Mouse (Mus musculus) thymus, adult 2 months (tissue): ENCODE results near the gene Pbx2. TPM values are rescaled to one million over a fixed set of nuclear protein-coding genes. Genes with fewer than 3 reads are reported as not detected.
"Not testable (repeated sequence)": the region's sequence is repeated elsewhere in the genome, so short reads cannot be mapped to it uniquely, and the experiment has no call there.

Source experiments
- DNase-seq: peaks from one replicate; pipeline ENCODE4 v3.0.0; 2021
- H3K27ac ChIP-seq: fragments of 200-500 bp; 2 replicates; pipeline ENCODE4 v1.5.1; 2012; ENCODE audit warnings: low read length, control low read depth; ENCODE audit not compliant: control insufficient read depth, insufficient read depth
- H3K27me3 ChIP-seq: fragments of 200-500 bp; 2 replicates; pipeline ENCODE4 v1.6.1; 2012; ENCODE audit warnings: mild to moderate bottlenecking, low read length, moderate library complexity, mixed read lengths; ENCODE audit not compliant: control insufficient read depth, insufficient read depth
- H3K36me3 ChIP-seq: fragments of 200-500 bp; 2 replicates; pipeline ENCODE4 v1.6.1; 2012; ENCODE audit warnings: mild to moderate bottlenecking, low read length, moderate library complexity; ENCODE audit not compliant: control insufficient read depth, insufficient read depth
- H3K4me1 ChIP-seq: fragments of 200-500 bp; replicated peaks from 2 replicates; pipeline ENCODE4 v1.6.1; 2012; ENCODE audit warnings: low read length; ENCODE audit not compliant: control insufficient read depth, insufficient read depth
- H3K4me3 ChIP-seq: fragments of 200-500 bp; 2 replicates; pipeline ENCODE4 v1.5.1; 2012; ENCODE audit warnings: mild to moderate bottlenecking, low read length, control low read depth, moderate library complexity; ENCODE audit not compliant: control insufficient read depth, insufficient read depth
- CTCF ChIP-seq: fragments of 200-500 bp; IDR thresholded peaks from 2 replicates; pipeline ENCODE4 v1.5.1; 2012; ENCODE audit warnings: mild to moderate bottlenecking, control low read depth, low read length, moderate library complexity, borderline replicate concordance; ENCODE audit not compliant: control insufficient read depth, poor library complexity, insufficient read depth; ENCODE audit errors: extremely low read depth
- POLR2A ChIP-seq: fragments of 200-500 bp; IDR thresholded peaks from 2 replicates; pipeline ENCODE4 v1.6.1; 2012; ENCODE audit warnings: mild to moderate bottlenecking, low read length, control low read depth, moderate library complexity; ENCODE audit not compliant: control insufficient read depth, poor library complexity, insufficient read depth; ENCODE audit errors: extremely low read depth
- WGBS: fragments of 180-500 bp; shearing (Covaris S2); methylation state at CpG from one replicate; pipeline ENCODE4 v1.1.7; 2018; 5-methylcytosine and 5-hydroxymethylcytosine counted together
- polyA plus RNA-seq: library from polyadenylated mRNA; depleted of rRNA; stranded (reverse); fragments of >200 nt; gene quantifications from 2 replicates; pipeline ENCODE4 v1.2.3, GENCODE M21; 2012; rRNA removed

Gene Pbx2
- polyA plus RNA-seq, result 144 and 146 TPM in 2 replicates

DNA sequence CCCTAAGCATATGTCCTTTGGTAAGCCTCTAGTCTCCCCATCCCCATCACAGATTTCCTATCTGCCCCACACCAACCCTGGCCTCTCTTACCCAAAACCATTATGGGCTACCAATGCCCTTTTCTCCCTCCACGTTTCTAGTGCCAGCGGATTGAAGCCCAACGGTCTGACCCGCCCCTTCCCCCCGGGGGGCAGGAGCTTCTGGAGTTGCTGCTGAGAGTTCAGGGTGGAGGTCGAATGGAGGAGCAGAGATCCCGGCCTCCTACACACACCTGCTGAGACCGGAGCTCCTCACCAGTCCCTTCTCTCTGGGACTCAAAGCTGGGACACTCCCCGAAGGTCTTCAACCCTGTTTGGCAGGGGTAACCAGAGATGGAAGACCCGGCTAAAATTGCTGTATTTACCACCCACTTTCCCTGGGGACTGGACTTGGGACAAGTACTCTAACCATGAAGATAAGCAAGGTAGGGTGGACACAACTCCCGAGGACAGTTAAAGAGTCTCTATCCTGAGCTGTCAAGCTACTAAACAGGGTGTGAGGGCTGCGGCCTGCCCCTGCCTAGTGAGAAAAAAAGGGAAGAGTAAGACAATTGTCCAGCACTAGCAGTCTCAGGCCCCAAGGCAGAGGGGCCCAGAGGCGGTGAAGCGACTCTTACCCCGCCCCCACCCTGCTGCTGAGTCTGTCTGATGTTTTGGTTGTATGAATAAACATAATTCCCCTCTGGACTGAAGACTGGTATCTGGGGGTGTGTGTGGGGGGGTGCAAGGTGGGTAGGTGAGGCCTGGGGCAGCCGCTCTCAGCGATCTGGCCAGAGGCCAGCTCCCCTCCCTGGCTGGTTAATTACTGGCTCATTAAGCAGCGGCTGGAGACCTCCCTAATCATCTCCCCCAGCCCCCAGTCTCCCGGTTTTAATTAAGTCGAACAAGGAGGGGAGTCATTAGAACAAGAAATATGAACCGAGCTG lies at the start of gene Pbx2:
Pbx2 (plus strand) TSS at position 238 of the 965 bp plus-strand sequence.
- peak; percentile 46 for DNase-seq
- Histone ChIP-seq H3K4me3 (peak within 1 kb of the TSS; percentile 76), H3K36me3 (peaks cover 20% of the 10 kb centered on the region), H3K27ac (peak within 1 kb of the TSS; percentile 95), H3K27me3 (no peaks in the 10 kb centered on the region), H3K4me1 (peaks cover 32% of the 10 kb centered on the region)
- WGBS, result 4% methylated on average over 21 of the region's 21 CpGs
- TF ChIP-seq CTCF, result no peak
- no peak for TF ChIP-seq POLR2A

DNA sequence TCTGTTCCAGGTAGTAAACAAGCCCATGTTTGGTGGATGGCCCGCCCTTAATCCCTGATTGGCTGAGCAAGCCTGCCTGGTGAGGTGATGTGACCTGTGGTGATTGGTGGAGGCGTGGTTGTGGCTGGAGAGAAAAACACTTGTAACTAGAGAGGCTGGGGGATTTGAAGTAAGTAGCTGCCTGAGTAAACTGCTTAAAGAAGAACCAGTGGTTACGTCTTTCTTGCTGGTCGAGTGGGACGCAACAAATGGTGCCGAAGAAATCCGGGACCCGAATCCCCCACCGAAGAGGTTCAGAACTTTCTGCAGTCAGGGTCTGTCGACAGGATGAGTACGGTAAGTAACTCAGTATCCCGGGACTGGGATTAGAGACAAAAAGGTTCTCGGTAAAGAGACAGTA lies 47.5 kb upstream of the Pbx2 start:
- H3K4me1 ChIP-seq, H3K27me3 ChIP-seq, H3K36me3 ChIP-seq, DNase-seq, H3K27ac ChIP-seq, H3K4me3 ChIP-seq: not testable (repeated sequence)
- WGBS, result 98% methylated on average over 13 of the region's 13 CpGs

GRCm38 (mm10) chr17:34546797-34547196 lies 44.3 kb upstream of the Pbx2 start:
- TF ChIP-seq POLR2A (no peak), CTCF (no peak)
- H3K27ac ChIP-seq, result no peak overlapping the region
- 92% methylated on average over 1 of the region's 1 CpGs for WGBS

GRCm38 (mm10) chr17:34547601-34548000 lies 43.5 kb upstream of the Pbx2 start:
- Histone ChIP-seq H3K36me3 (no peaks in the 10 kb centered on the region), H3K4me1 (no peaks in the 10 kb centered on the region), H3K27me3 (no peaks in the 10 kb centered on the region), H3K27ac (no peak overlapping the region), H3K4me3 (no peak overlapping the region)
- TF ChIP-seq POLR2A, result no peak
- no peak for TF ChIP-seq CTCF
- WGBS, result 85% methylated on average over 4 of the region's 4 CpGs
- no peak for DNase-seq

More at GRCm38 (mm10) chr17:34546797-34547196, 44.3 kb upstream of the Pbx2 start:
- Histone ChIP-seq H3K36me3 (no peaks in the 10 kb centered on the region), H3K4me1 (no peaks in the 10 kb centered on the region), H3K4me3 (no peak overlapping the region), H3K27me3 (no peaks in the 10 kb centered on the region)
- no peak for DNase-seq

DNA sequence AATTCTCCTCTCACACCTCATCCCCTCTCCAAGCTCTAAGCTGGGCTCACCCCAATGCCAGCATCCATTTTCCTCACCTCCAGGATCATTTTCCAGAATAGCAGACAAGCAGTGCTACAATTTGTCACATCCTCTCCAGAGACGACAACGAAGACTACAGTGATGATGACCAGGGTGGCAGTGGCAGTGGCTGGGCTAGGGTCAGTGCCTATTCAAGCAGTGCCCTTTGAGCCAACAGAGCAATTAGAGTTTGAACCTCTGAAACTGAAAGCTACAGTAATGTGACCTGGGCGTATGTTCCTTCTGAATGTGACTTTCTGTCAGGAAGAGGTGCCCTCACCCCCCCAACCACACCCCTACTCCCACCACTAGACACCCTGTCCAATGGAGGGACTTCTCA lies 41.9 kb upstream of the Pbx2 start:
- Histone ChIP-seq H3K27ac (no peak overlapping the region), H3K4me3 (no peak overlapping the region), H3K36me3 (no peaks in the 10 kb centered on the region), H3K4me1 (no peaks in the 10 kb centered on the region), H3K27me3 (no peaks in the 10 kb centered on the region)
- WGBS, result 92% methylated on average over 3 of the region's 3 CpGs
- TF ChIP-seq POLR2A (no peak), CTCF (no peak)
- no peak for DNase-seq

DNA sequence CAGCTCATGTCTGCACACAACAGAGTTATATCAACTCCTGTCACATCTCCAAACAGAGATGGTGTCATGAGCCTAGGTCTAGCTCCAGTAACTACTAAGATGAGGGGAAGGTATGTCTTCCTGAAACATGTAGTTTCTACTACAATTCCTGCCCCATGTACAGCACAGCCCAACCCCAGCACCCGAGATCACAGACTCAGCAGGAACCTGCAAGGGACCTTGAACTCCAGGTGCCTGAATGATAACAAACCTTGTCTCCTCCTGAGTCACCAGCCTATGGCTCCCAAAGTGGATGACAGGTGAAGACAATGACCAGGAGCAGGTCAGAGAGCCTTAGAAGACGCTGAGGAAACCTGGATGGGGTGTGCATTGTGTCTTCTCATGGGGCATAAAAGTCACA lies 41.2 kb upstream of the Pbx2 start:
- no peaks in the 10 kb centered on the region for H3K4me1 ChIP-seq
- no peaks in the 10 kb centered on the region for H3K27me3 ChIP-seq
- H3K27ac ChIP-seq, result no peak overlapping the region
- no peaks in the 10 kb centered on the region for H3K36me3 ChIP-seq
- TF ChIP-seq POLR2A (no peak), CTCF (no peak)
- 84% methylated on average over 2 of the region's 2 CpGs for WGBS
- DNase-seq, result no peak
- H3K4me3 ChIP-seq, result no peak overlapping the region
